Mouse (Mus musculus) bone marrow macrophage, adult 2 months (primary cell): ENCODE data around the gene Tsen2. TPM values are rescaled to one million over a fixed set of nuclear protein-coding genes. Genes with fewer than 3 reads are reported as not detected.
A peak's percentile ranks its signal among the peaks of the same experiment; 100 is the strongest.

ENCODE experiments used
- H3K27ac ChIP-seq: 2 replicates; pipeline ENCODE4 v1.5.1; 2012; ENCODE audit warnings: low read depth, low read length; ENCODE audit not compliant: insufficient read depth
- H3K4me1 ChIP-seq: 2 replicates; pipeline ENCODE4 v1.6.1; 2012; ENCODE audit warnings: low read length; ENCODE audit not compliant: control insufficient read depth, insufficient read depth
- H3K4me3 ChIP-seq: 2 replicates; pipeline ENCODE4 v1.5.1; 2012; ENCODE audit warnings: mild to moderate bottlenecking, low read length, moderate library complexity; ENCODE audit not compliant: insufficient read depth
- CTCF ChIP-seq: IDR thresholded peaks from 2 replicates; pipeline ENCODE4 v1.5.1; 2012; ENCODE audit warnings: low read depth, mild to moderate bottlenecking, low read length, moderate library complexity
- POLR2A ChIP-seq: IDR thresholded peaks from 2 replicates; pipeline ENCODE4 v1.6.1; 2012; ENCODE audit warnings: mild to moderate bottlenecking, low read depth, low read length, borderline replicate concordance
- polyA plus RNA-seq: library from polyadenylated mRNA; stranded (reverse); fragments of >200 nt; gene quantifications from 2 replicates; pipeline ENCODE4 v1.2.4, GENCODE M21; 2012; ENCODE audit not compliant: missing spikeins, insufficient read depth, insufficient read length

The Tsen2 gene
- polyA plus RNA-seq, 1 experiment, result 6.5 TPM

DNA sequence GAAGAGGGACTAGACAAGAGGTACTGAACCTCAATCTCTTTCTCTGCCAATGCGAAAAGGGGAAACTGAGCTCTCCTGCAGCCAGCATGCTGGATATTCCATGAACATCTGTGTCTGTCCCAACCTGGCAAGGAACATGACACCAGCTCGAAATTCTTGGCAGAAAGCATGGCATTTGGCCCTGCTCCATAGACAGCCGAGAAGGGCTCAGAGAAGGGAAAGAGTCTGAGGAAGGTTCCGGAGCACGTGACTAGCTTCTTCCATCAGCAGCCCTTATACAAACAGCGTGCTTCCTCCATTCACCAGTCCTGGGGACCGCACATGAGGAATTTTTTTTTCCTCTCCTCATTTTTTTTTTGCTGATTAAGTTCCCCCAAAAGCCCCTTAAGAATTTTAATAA is 9.8 kb upstream of the Tsen2 start:
- Histone ChIP-seq H3K27ac (no peak overlapping the region), H3K4me1 (no peaks in the 10 kb centered on the region)
- no peak for TF ChIP-seq POLR2A
- TF ChIP-seq CTCF, result no peak

DNA sequence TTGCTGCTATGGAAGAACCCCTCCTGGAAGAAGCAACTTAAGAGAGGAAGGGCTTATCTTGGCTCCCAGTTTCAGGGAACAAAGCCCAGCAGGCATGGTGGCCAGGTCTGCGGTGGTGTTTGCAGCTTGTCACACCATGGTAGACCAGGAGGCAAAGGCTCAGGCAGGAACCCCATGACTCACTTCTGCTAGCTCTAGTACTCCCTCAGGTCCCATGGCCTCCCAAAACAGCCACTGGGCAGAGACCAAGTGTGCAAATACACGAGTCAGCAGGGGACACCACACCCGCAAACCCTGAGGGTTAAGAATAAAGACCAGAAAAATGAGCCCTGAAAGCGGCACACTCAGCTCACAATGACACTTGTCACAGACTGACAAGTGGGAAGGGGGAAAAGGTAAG is 8.3 kb upstream of the Tsen2 start:
- no peak overlapping the region for H3K4me3 ChIP-seq
- H3K27ac ChIP-seq, result no peak overlapping the region
- TF ChIP-seq POLR2A (no peak), CTCF (no peak)
- H3K4me1 ChIP-seq, result no peaks in the 10 kb centered on the region

More for the DNA sequence above, 9.8 kb upstream of the Tsen2 start:
- H3K4me3 ChIP-seq, result no peak overlapping the region

- peak; percentile 79 for TF ChIP-seq CTCF
- no peak for TF ChIP-seq POLR2A
- no peak overlapping the region for H3K4me3 ChIP-seq
- H3K4me1 ChIP-seq, result peaks cover 4% of the 10 kb centered on the region; the same call in 1 of the 2 replicates
- no peak overlapping the region for H3K27ac ChIP-seq
Measured at GRCm38 (mm10) chr6:115538645-115539429, 5.6 kb upstream of the Tsen2 start.

GRCm38 (mm10) chr6:115541676-115542275 is 2.7 kb upstream of the Tsen2 start:
- Histone ChIP-seq H3K27ac (no peak overlapping the region), H3K4me1 (peaks cover 13% of the 10 kb centered on the region)
- no peak for TF ChIP-seq POLR2A

DNA sequence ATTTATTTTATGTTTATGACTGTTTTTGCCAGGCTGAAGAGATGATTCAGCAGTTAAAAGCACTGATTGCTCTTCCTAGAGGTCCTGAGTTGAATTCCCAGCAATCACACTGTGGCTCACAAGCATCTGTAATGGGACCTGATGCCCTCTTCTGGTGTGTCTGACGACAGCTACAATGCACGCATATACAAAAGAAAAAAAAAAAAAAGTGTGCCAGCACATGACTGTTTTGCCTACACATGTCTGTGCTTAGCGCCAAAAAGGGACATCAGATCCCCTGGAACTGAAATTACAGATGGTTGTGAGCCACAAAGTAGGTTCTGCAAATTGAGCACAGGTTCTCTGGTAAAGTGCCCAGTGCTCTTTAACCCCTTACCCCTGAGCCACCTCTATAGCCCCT is 2.1 kb upstream of the Tsen2 start:
- peaks cover 13% of the 10 kb centered on the region for H3K4me1 ChIP-seq
- no peak overlapping the region for H3K27ac ChIP-seq
- H3K4me3 ChIP-seq, result no peak overlapping the region
- TF ChIP-seq POLR2A (no peak), CTCF (no peak)

More at GRCm38 (mm10) chr6:115541676-115542275, 2.7 kb upstream of the Tsen2 start:
- H3K4me3 ChIP-seq, result no peak overlapping the region

DNA sequence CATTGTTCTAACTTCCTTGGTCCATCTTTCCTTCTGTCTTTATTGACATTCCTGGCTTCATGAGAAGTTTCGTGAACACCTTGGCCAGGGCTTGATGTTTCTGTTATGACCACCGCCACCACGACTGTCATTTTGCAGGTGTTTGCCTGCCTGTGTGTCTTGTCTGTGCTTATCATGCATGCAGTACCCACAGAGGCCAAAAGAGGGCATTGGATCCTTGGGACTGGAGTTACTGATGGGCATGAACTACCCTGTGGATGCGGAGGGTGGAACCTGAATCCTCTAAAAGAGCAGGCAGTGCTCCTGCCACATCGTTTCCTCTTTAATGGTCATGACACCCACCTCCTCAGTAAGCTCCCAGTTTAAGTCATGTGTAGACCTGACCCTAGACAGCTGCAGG is 1.8 kb downstream of the Tsen2 start:
- peaks cover 13% of the 10 kb centered on the region for H3K4me1 ChIP-seq
- H3K27ac ChIP-seq, result no peak overlapping the region
- TF ChIP-seq POLR2A (no peak), CTCF (no peak)
- no peak overlapping the region for H3K4me3 ChIP-seq

GRCm38 (mm10) chr6:115555485-115555884 is 11.0 kb downstream of the Tsen2 start:
- no peak for TF ChIP-seq POLR2A
- TF ChIP-seq CTCF, result no peak
- H3K4me3 ChIP-seq, result no peak overlapping the region
- no peak overlapping the region for H3K27ac ChIP-seq
- peaks cover 17% of the 10 kb centered on the region for H3K4me1 ChIP-seq

DNA sequence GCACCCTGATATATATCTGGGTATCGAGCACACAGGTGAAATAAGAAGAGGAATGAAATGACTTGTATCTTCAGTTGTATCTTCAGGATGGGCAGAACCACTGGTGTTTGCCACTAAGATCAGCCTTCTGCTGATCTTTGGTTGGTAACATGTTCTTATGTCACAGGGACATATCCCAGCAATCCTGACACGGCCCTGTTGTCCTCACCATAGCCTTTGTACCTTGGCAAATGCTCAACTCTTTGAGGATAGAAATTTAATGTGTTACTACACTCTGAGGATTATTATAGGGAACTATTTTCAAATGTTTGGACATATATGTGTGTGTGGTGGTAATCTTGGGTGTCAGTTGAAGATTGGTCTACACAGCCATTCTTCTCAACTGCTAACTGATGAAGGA is 13.7 kb downstream of the Tsen2 start:
- Histone ChIP-seq H3K4me1 (peaks cover 17% of the 10 kb centered on the region), H3K4me3 (no peak overlapping the region), H3K27ac (no peak overlapping the region)
- TF ChIP-seq CTCF (no peak), POLR2A (no peak)

DNA sequence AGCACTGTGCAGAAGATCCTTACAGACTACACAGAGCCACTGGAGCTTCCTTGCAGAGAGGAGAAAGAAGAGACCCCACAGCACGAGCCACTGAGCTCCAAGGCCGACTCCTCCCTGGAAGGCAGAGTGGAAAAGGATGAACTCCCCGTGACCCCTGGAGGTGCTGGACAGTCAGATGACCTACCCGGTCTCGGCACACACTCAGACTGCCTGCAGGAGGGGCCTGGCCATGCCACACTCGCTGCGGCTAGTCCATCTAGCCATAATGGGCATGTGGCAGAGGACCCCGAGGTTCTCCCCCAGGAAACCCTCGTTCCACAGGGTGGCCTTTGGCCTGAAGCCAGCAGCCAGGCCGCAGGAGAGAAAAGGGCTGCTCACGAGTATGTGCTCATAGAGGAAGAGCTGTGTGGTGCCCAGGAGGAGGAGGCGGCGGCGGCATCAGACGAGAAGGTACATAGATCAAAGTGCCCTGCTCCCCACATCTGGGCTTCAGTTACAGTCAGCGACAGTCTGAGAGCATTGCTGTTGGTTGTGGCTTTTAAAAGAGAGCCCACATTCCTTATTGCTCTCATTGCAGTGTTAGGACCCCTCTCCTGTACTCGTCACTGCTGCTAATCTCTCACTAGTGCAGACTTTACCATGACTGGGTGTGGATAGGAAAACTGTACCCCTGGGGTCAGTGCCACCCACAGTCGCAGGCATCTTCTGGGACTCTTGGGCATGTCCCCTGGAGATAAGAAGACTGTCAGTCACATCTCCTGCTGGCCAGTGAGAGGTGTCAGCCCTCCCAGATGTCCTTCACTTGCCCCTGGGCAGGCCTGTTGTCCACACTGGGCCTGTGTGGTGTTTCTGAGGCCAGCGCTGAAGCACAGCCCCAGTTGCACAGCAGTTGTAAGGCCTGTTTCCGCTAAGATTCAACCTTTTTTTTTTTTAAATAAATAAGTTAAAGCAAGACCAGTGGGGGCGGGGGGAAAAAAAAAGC is 15.5 kb downstream of the Tsen2 start:
- no peak overlapping the region for H3K27ac ChIP-seq
- H3K4me1 ChIP-seq, result peaks cover 15% of the 10 kb centered on the region
- H3K4me3 ChIP-seq, result no peak overlapping the region
- TF ChIP-seq POLR2A (no peak), CTCF (no peak)
